8 mouse cellular contexts compared by ENCODE assay signal in genomic region chr14:55642679-55643059, GRCm38 (mm10). TPM values are rescaled to one million over a fixed set of nuclear protein-coding genes. Genes with fewer than 3 reads are reported as not detected.
DNase-seq lines count a peak whose midpoint lies in the region; ATAC-seq and TF ChIP-seq lines count a peak whose summit lies in the region.

No protein-coding gene starts in this region.

- H3K9ac ChIP-seq in liver, embryonic 13.5 days, result peak overlapping the region; percentile 97

- no peak for DNase-seq in frontal cortex, adult 2 months (ENCODE audit: extremely low spot score in 1 of 2, low spot score in 1 of 2)
- no peak for DNase-seq in testis, postnatal 14 days (ENCODE audit: low spot score)
- no peak for DNase-seq in liver, embryonic 13.5 days
- no peak for DNase-seq in gastrocnemius, postnatal 14 days
- no peak for DNase-seq in left cerebral cortex, postnatal 25 days (ENCODE audit: low spot score in 2 of 2)

- H3K4me2 ChIP-seq in liver, embryonic 13.5 days, result peak overlapping the region; percentile 88

- H3K36me3 ChIP-seq in testis, adult 2 months (ENCODE audit: control insufficient read depth, insufficient read depth, low read length), result 0 out of 2 replicates have a peak, but pooled peaks cover 1% of the 10 kb centered on the region
- peaks cover 50% of the 10 kb centered on the region for H3K36me3 ChIP-seq in liver, embryonic 13.5 days

- H3K27me3 ChIP-seq in testis, adult 2 months (ENCODE audit: control insufficient read depth, insufficient read depth, low read length), result no peaks in the 10 kb centered on the region
- no peaks in the 10 kb centered on the region for H3K27me3 ChIP-seq in liver, embryonic 13.5 days

- peak overlapping the region; percentile 93 for H3K27ac ChIP-seq in testis, adult 2 months (ENCODE audit: control insufficient read depth, insufficient read depth, low read depth, low read length)
- H3K27ac ChIP-seq in liver, embryonic 13.5 days, result peak overlapping the region; percentile 90

- ATAC-seq in frontal cortex, adult (ENCODE audit: low TSS enrichment), result 0 out of 2 replicates have a peak, but pooled peaks have one; percentile 5
- peak; percentile 11; the same call in 1 of the 2 replicates for ATAC-seq in liver, embryonic 13.5 days (ENCODE audit: low read depth)
- no peak for ATAC-seq in inflammation-experienced regulatory T-cells, adult 6 months

- WGBS in liver, embryonic 13.5 days (ENCODE audit: insufficient replicate concordance), result 16% methylated on average over 8 of the region's 8 CpGs

- intact Hi-C loops in gastrocnemius, postnatal 14 days (cut with DNase I; ENCODE audit: low total_unique reads), result no loop called here
- intact Hi-C loops in left cerebral cortex, postnatal 25 days (cut with DNase I), result no loop called here

- no peak for TF ChIP-seq CTCF in testis, adult 2 months (IDR thresholded peaks at IDR 0.05; ENCODE audit: control insufficient read depth, insufficient read depth, insufficient replicate concordance, low read depth, low read length)

- H3K4me1 ChIP-seq in testis, adult 2 months (ENCODE audit: control insufficient read depth, insufficient read depth, low read length), result peaks cover 9% of the 10 kb centered on the region
- peaks cover 53% of the 10 kb centered on the region for H3K4me1 ChIP-seq in liver, embryonic 13.5 days (replicated peaks)

- H3K9me3 ChIP-seq in liver, embryonic 13.5 days (replicated peaks), result no peaks in the 10 kb centered on the region

- TF ChIP-seq POLR2A in testis, adult 2 months (IDR thresholded peaks at IDR 0.05; ENCODE audit: control insufficient read depth, low read depth, low read length), result no peak

- peak overlapping the region; percentile 87 for H3K4me3 ChIP-seq in testis, adult 2 months (ENCODE audit: control insufficient read depth, low read depth, low read length)
- H3K4me3 ChIP-seq in liver, embryonic 13.5 days (replicated peaks), result peak overlapping the region; percentile 86

RNA-seq across cellular contexts. Expression of gene Tm9sf1, which starts 0.9 kb away (rescaled TPM):
- polyA plus RNA-seq in frontal cortex, adult 2 months (2012; rRNA removed), result 33.0 and 38.5 TPM in 2 replicates
- 18.2 and 21.3 TPM in 2 replicates for polyA plus RNA-seq in testis, adult 2 months (2012; rRNA removed)
- 53.3 and 59.4 TPM in 2 replicates for polyA plus RNA-seq in liver, embryonic 13.5 days (2015; fragmentation: Nextera tagmentation; extraction: Ambion mirVana)
- total RNA-seq in gastrocnemius, postnatal 14 days (2021), result 10 to 100 TPM; 21.5 TPM
- polyA plus RNA-seq in inflammation-experienced regulatory T-cells, adult 6 months (2017; shearing (Covaris generic)), result 10 to 100 TPM; 36.3 to 45.0 (median 39.3) TPM
- 10 to 100 TPM; 36.6 to 45.2 TPM for total RNA-seq in left cerebral cortex, postnatal 25 days (2021)

RNA-seq across cellular contexts. Expression of gene Gm49378, which starts 5.0 kb away (rescaled TPM):
- polyA plus RNA-seq in frontal cortex, adult 2 months (2012; rRNA removed), result 4.3 and 6.2 TPM in 2 replicates
- polyA plus RNA-seq in testis, adult 2 months (2012; rRNA removed), result 1.9 and 2.1 TPM in 2 replicates
- polyA plus RNA-seq in liver, embryonic 13.5 days (2015; fragmentation: Nextera tagmentation; extraction: Ambion mirVana), result 1.4 and 1.7 TPM in 2 replicates
- total RNA-seq in gastrocnemius, postnatal 14 days (2021), result under 1 TPM; 0.27 to 0.96 TPM
- polyA plus RNA-seq in inflammation-experienced regulatory T-cells, adult 6 months (2017; shearing (Covaris generic)), result 1 to 10 TPM in 2 of 3 experiments, under 1 TPM in 1; 0.44 to 2.8 (median 2.5) TPM
- total RNA-seq in left cerebral cortex, postnatal 25 days (2021), result 1 to 10 TPM; 3.9 to 4.7 TPM

RNA-seq across cellular contexts. Expression of gene Ipo4, which starts 6.9 kb away (rescaled TPM):
- polyA plus RNA-seq in frontal cortex, adult 2 months (2012; rRNA removed), result 139 and 152 TPM in 2 replicates
- 519 and 558 TPM in 2 replicates for polyA plus RNA-seq in testis, adult 2 months (2012; rRNA removed)
- 35.2 and 36.5 TPM in 2 replicates for polyA plus RNA-seq in liver, embryonic 13.5 days (2015; fragmentation: Nextera tagmentation; extraction: Ambion mirVana)
- 10 to 100 TPM; 52.5 to 62.0 TPM for total RNA-seq in gastrocnemius, postnatal 14 days (2021)
- 10 to 100 TPM; 21.1 to 39.8 (median 36.3) TPM for polyA plus RNA-seq in inflammation-experienced regulatory T-cells, adult 6 months (2017; shearing (Covaris generic))
- total RNA-seq in left cerebral cortex, postnatal 25 days (2021), result 100 to 1,000 TPM; 117 TPM

RNA-seq across cellular contexts. Expression of gene Tssk4, which starts 7.3 kb away (rescaled TPM):
- polyA plus RNA-seq in frontal cortex, adult 2 months (2012; rRNA removed), result 0.78 and 1.2 TPM in 2 replicates
- 197 and 200 TPM in 2 replicates for polyA plus RNA-seq in testis, adult 2 months (2012; rRNA removed)
- polyA plus RNA-seq in liver, embryonic 13.5 days (2015; fragmentation: Nextera tagmentation; extraction: Ambion mirVana), result 0.16 and 0.27 TPM in 2 replicates
- under 1 TPM; 0.12 to 0.49 TPM for total RNA-seq in gastrocnemius, postnatal 14 days (2021)
- polyA plus RNA-seq in inflammation-experienced regulatory T-cells, adult 6 months (2017; shearing (Covaris generic)), result 1 to 10 TPM in 2 of 3 experiments, under 1 TPM in 1; 0.68 to 2.2 (median 1.2) TPM
- total RNA-seq in left cerebral cortex, postnatal 25 days (2021), result 1 to 10 TPM in 1 of 2 experiments, under 1 TPM in 1; 0.30 to 1.1 TPM

RNA-seq across cellular contexts. Expression of gene Mdp1, which starts 17.6 kb away (rescaled TPM):
- polyA plus RNA-seq in frontal cortex, adult 2 months (2012; rRNA removed), result 46.0 and 46.7 TPM in 2 replicates
- 4.1 TPM in 2 replicates for polyA plus RNA-seq in testis, adult 2 months (2012; rRNA removed)
- 23.1 and 24.2 TPM in 2 replicates for polyA plus RNA-seq in liver, embryonic 13.5 days (2015; fragmentation: Nextera tagmentation; extraction: Ambion mirVana)
- total RNA-seq in gastrocnemius, postnatal 14 days (2021), result 10 to 100 TPM; 17.8 to 19.7 TPM
- 100 to 1,000 TPM in 1 of 3 experiments, 10 to 100 TPM in 2; 89.2 to 101 (median 95.6) TPM for polyA plus RNA-seq in inflammation-experienced regulatory T-cells, adult 6 months (2017; shearing (Covaris generic))
- 10 to 100 TPM; 36.9 to 40.1 TPM for total RNA-seq in left cerebral cortex, postnatal 25 days (2021)
